Mouse (Mus musculus): ENCODE data around the gene Eipr1.

DNA sequence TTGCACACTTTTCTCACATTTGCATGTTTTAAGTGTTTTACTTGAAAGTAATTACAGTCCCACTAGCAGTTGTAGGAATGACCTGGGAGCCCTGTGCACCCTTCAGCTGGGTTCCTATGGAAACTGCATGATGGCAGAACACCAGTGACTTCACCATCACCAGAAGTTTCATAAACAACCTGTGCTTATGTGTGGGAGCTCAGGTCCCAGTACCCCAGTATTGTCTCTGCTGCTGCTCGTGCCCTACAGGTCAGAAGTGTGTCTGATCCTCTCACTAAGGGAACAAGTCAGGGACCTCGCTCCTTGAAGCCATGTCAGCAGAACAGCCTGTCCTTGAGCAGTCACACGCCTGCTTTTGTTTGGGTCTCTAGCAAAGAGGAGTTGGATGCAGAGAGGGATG, 78.9 kb downstream of the Eipr1 start:
- no peak for TF ChIP-seq CTCF (IDR thresholded peaks at IDR 0.05; ENCODE audit: low read depth)
- TF ChIP-seq EP300 (optimal IDR thresholded peaks at IDR 0.05) = no peak
